Mouse (Mus musculus): ENCODE measurements at regions not wholly inside any gene's neighbourhood (a gene's known extent, or its start where the extent isn't known, plus 50 kb on each side); places are given as distances from the start of the nearest gene placed in this dataset.

DNA sequence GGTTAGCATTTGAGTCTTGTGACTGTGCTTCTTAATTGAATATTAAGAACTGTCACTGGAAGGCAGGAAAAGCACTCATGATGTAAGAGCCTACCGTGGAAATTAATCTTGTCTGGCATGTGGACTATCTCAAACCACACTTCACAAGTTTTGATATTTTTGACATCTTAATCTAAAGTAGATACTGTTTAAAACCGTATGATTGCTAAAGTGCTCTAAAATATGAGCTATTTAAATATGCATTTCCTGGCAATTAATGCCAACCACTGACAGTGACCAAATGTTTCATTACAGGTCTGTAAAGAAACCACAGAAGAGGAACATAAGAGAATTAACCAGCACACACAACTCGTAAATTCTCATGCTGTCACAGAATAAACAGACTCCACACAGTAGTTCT, 576.0 kb downstream of the Efna5 start:
- H3K27ac ChIP-seq (replicated peaks) = no peak overlapping the region
- DNase-seq (ENCODE audit: low spot score) = no peak
- no peaks in the 10 kb centered on the region for H3K36me3 ChIP-seq (replicated peaks)
- 78% methylated on average over 3 of the region's 3 CpGs for whole genome bisulfite sequencing
- no peak overlapping the region for H3K4me3 ChIP-seq
- no peaks in the 10 kb centered on the region for H3K4me1 ChIP-seq
- H3K27me3 ChIP-seq (replicated peaks; ENCODE audit: low read depth, poor library complexity, severe bottlenecking) = no peaks in the 10 kb centered on the region
- no peaks in the 10 kb centered on the region for H3K9me3 ChIP-seq

DNA sequence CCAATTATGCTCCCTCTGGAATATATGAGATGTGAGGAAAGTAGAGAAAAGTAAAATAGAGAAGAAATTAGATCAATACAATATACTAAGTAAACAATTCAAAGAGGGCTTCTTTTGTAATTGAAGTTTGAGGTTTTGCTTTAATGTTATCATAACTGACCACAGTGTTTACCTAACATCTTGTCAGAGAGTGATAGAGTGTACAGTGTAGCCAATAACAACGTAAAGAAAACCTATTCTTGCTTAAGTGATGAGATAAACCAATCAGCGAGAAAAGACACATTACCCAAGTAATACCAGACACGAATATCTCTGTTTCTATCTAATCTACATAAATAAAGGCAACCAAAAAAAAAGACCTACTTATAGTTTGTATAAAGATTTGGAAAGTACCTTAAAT, 577.0 kb downstream of the Efna5 start:
- DNase-seq (ENCODE audit: low spot score) = no peak
- H3K4me1 ChIP-seq = no peaks in the 10 kb centered on the region
- no peaks in the 10 kb centered on the region for H3K36me3 ChIP-seq (replicated peaks)
- H3K4me3 ChIP-seq = no peak overlapping the region
- no peaks in the 10 kb centered on the region for H3K27me3 ChIP-seq (replicated peaks; ENCODE audit: low read depth, poor library complexity, severe bottlenecking)
- no peak overlapping the region for H3K27ac ChIP-seq (replicated peaks)
- WGBS = 78% methylated on average over 3 of the region's 3 CpGs
- H3K9me3 ChIP-seq = no peaks in the 10 kb centered on the region

DNA sequence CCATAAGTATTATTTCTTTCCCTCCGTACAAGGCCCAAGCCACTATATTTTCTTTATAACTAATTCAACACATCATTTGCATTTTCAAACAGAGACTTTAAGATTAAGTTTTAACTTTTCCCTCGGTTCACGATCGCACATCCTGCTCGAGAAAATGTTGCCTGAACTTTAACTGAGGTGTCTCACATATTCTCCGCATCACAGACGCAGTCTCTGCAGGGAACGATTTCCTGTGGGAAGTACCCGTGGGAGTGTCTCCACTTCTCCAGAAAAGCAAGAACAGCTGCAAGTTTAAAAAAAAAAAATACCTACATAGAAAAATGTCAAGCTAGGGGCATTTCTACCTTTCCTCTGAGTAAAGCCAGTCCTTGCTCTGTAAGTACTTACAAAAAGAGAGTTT, 581.2 kb downstream of the Efna5 start:
- no peak for DNase-seq (ENCODE audit: low spot score)
- Histone ChIP-seq H3K4me1 (no peaks in the 10 kb centered on the region), H3K36me3 (replicated peaks) (no peaks in the 10 kb centered on the region), H3K4me3 (no peak overlapping the region), H3K27me3 (replicated peaks; ENCODE audit: low read depth, poor library complexity, severe bottlenecking) (no peaks in the 10 kb centered on the region), H3K27ac (replicated peaks) (no peak overlapping the region), H3K9me3 (no peaks in the 10 kb centered on the region)
- WGBS = 71% methylated on average over 9 of the region's 9 CpGs

DNA sequence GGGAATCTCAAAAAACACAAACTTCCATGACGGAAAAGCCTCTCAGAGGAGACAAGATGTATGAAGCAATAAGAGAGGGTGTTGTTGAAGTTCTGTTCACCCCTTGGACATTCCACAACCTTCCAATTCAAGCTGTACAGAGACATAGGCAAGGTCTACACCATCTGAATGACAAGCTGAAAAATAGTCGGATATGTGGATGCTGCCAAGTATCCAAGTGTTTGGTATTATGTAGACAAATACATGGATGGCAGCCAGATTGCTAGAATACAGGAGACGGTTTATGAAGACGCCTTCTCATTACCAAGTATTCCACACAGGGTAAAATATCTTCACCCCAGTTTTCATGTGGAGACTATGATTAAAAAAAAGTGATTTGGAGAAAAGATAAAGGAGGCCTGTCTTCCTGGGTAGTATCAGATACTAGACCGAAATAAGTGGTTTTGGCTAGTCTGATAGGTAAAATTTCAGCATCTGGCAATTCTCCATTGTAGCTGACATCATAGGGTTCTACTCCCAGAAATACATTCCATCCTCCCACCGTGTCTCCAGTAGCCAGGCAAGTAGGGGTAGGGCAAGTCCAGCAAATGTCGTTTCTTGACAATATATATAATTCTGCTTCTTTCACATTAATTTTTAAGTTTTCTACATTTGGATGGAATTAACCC, 583.6 kb downstream of the Efna5 start:
- no peaks in the 10 kb centered on the region for H3K9me3 ChIP-seq
- H3K4me3 ChIP-seq = no peak overlapping the region
- no peaks in the 10 kb centered on the region for H3K27me3 ChIP-seq (replicated peaks; ENCODE audit: low read depth, poor library complexity, severe bottlenecking)
- no peak for DNase-seq (ENCODE audit: low spot score)
- no peak overlapping the region for H3K27ac ChIP-seq (replicated peaks)
- WGBS = 87% methylated on average over 7 of the region's 7 CpGs
- H3K4me1 ChIP-seq = no peaks in the 10 kb centered on the region
- H3K36me3 ChIP-seq (replicated peaks) = no peaks in the 10 kb centered on the region

DNA sequence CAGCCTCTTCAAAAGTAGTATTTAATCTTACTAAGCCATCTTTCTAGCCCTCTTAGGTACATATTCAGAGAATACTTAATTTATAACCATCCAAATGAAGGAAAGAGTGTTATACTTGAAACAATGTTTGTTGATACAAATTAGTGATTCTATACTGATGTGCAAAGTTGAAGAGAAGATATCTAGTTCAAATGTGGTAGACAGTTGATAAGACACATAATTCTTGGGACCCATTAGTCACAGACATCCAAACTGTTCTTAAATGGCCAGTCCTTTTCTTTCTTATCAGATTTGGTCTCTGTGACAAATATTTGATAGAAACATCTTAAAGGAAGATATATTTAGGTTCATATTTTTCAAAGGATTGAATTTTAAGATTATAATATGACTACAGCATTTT, 585.7 kb downstream of the Efna5 start:
- no peaks in the 10 kb centered on the region for H3K9me3 ChIP-seq
- H3K27me3 ChIP-seq (replicated peaks; ENCODE audit: low read depth, poor library complexity, severe bottlenecking) = no peaks in the 10 kb centered on the region
- no peaks in the 10 kb centered on the region for H3K4me1 ChIP-seq
- DNase-seq (ENCODE audit: low spot score) = no peak
- no peak overlapping the region for H3K4me3 ChIP-seq
- H3K27ac ChIP-seq (replicated peaks) = no peak overlapping the region
- H3K36me3 ChIP-seq (replicated peaks) = no peaks in the 10 kb centered on the region

DNA sequence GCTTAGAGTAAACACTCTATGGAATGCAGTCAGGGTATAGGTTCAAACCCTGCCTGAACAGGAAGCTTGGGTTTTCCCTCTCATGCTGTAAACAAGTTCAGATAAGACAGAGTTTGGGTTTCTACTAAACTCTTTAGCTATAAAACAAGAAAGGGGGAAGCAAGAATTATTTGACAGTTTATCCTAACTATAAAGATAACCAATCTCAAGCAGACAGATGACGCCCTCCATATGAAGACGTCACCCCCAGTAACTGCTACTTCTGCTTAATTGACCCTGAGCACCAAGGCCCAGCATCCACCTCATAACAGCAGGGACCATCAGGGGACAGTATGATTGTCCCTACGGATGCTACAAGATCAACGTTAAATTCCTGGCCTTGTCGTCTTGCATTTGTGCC, 588.4 kb downstream of the Efna5 start:
- DNase-seq (ENCODE audit: low spot score) = no peak
- no peaks in the 10 kb centered on the region for H3K4me1 ChIP-seq
- no peaks in the 10 kb centered on the region for H3K36me3 ChIP-seq (replicated peaks)
- H3K27ac ChIP-seq (replicated peaks) = no peak overlapping the region
- H3K27me3 ChIP-seq (replicated peaks; ENCODE audit: low read depth, poor library complexity, severe bottlenecking) = no peaks in the 10 kb centered on the region
- H3K9me3 ChIP-seq = no peaks in the 10 kb centered on the region
- WGBS = 87% methylated on average over 5 of the region's 5 CpGs
- H3K4me3 ChIP-seq = no peak overlapping the region

DNA sequence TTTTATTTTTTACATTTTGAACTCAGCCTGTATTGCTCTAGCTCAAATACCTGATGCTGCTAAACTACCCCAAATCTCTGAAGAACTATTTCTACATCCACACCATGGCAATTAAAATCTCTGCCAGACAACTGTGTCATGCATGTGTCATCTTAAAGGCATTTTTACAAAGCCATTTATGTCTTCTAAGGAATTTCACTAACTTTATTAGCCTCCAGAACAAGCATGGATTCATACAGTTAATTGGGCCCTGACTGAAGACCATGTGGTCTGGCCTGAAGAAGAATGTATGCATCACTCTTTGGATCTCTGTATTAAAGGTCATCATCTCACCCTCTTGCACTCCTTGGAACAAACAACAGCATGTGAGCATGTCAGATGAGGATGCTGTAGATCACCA, 593.5 kb downstream of the Efna5 start:
- Histone ChIP-seq H3K4me1 (peaks cover 2% of the 10 kb centered on the region; the same call in 1 of the 2 replicates), H3K9me3 (no peaks in the 10 kb centered on the region), H3K27ac (replicated peaks) (no peak overlapping the region), H3K36me3 (replicated peaks) (no peaks in the 10 kb centered on the region), H3K4me3 (no peak overlapping the region), H3K27me3 (replicated peaks; ENCODE audit: low read depth, poor library complexity, severe bottlenecking) (no peaks in the 10 kb centered on the region)
- DNase-seq (ENCODE audit: low spot score) = no peak

DNA sequence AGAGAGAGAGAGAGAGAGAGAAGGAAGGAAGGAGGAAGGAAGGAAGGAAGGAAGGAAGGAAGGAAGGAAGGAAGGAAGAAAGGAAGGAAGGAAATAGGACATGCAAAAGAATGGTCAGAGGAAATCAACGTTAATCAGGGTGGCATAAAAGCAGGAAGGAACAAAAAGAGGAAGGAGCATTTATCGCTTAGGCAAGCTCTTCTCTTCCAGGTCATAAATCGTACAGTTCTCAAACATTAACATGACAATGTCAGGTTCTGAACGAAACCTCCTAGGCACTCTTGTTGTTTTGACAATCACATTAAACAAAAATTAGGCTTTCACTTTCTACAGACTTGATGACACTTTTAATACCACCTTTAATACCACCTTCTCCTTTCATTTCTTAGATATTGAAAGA, 594.0 kb downstream of the Efna5 start:
- no peaks in the 10 kb centered on the region for H3K36me3 ChIP-seq (replicated peaks)
- WGBS = 91% methylated on average over 4 of the region's 4 CpGs
- H3K27me3 ChIP-seq (replicated peaks; ENCODE audit: low read depth, poor library complexity, severe bottlenecking) = no peaks in the 10 kb centered on the region
- no peaks in the 10 kb centered on the region for H3K9me3 ChIP-seq
- no peak for DNase-seq (ENCODE audit: low spot score)
- H3K4me1 ChIP-seq = peaks cover 2% of the 10 kb centered on the region; the same call in 1 of the 2 replicates
- no peak overlapping the region for H3K27ac ChIP-seq (replicated peaks)
- H3K4me3 ChIP-seq = no peak overlapping the region

DNA sequence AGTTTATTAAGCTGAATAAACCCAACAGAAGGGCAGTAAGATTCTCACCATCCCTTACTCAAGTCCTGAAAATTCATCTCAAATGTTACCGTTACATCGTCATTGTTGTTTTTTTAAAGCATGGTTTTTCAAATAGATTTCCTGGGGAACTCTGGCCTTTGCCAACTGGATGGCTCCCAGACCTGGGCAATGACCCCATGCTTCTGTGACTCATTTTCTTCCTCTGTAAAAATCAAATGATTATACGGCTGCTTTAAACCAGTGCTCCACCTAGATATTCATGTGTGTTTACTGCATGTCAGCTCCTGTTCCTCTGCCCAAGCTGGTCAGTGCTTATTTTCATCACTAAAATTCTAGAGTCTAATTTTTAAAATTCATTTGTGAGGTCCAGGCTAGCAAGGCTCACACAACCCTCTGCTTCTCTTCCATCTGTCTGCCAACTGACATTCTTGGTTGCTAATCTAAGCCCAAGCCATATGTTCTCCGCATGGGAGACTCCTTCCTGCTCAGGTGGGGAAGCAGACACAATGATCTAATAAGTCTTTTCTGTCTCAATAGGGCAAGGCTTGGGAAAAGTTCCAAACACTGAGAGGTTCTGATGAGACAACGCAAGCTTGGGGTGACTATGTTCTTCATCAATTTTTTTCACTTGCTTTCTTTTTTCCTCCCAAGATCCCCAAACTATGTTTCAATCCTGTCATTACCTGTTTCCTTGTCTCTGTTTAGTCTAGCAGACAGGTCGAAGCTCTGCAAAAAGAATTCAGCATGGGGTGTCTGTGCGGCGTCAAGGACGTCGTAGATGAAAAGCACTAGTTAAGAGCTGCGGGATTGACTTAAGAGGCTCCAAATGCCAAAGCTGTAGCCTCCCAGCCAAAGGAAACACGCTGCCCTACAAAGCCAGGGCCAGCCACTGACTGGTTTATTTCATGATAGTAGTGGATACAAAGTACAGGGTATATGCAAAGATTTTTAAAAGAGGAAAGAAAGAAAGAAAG, 594.7 kb downstream of the Efna5 start:
- Histone ChIP-seq H3K4me3 (no peak overlapping the region), H3K36me3 (replicated peaks) (no peaks in the 10 kb centered on the region), H3K27me3 (replicated peaks; ENCODE audit: low read depth, poor library complexity, severe bottlenecking) (no peaks in the 10 kb centered on the region), H3K27ac (replicated peaks) (no peak overlapping the region), H3K9me3 (no peaks in the 10 kb centered on the region), H3K4me1 (peaks cover 2% of the 10 kb centered on the region; the same call in 1 of the 2 replicates)
- no peak for DNase-seq (ENCODE audit: low spot score)
- 83% methylated on average over 12 of the region's 12 CpGs for WGBS

DNA sequence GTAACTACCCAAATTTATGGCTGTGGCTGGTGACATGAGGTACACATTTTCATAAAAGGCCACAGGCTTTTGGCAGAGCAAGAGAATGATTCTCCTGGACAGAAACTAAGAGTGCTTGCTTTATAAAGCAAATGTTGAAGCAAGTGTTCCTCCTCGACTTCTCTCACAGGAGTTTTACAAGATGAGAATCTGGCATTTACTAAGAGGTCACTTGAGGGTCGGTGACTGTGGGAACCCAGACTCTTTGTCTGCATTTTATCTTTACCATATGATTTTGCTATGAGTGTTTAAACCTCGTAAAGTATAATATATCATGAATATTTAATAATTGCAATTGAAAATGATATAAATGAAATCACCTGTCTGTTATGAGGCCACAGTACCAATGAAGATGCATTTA, 600.9 kb downstream of the Efna5 start:
- Histone ChIP-seq H3K9me3 (no peaks in the 10 kb centered on the region), H3K27ac (replicated peaks) (peak overlapping the region; percentile 44; the same call in 1 of the 2 replicates), H3K27me3 (replicated peaks; ENCODE audit: low read depth, poor library complexity, severe bottlenecking) (no peaks in the 10 kb centered on the region), H3K4me3 (no peak overlapping the region), H3K4me1 (peaks cover 24% of the 10 kb centered on the region), H3K36me3 (replicated peaks) (no peaks in the 10 kb centered on the region)
- no peak for DNase-seq (ENCODE audit: low spot score)
- WGBS = 43% methylated on average over 3 of the region's 3 CpGs

DNA sequence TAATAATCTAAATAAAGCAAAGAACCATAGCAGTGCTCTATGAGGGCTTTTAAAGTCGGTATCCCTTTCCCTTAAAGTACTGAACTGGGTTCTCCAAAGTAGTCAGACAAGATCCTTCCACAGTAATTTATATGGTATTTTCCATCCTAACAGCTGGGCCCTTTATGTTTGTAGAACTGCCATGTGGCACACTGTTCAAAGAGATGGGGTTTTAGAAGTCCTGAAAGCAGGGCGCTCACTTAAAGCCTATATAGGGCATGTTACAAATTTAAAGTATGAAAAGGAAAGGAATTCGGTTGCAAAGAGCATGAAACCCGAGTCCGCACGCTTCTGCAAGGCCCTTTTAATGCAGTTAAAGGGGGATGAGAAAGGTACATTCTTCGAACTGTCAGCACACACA, 609.7 kb downstream of the Efna5 start:
- Histone ChIP-seq H3K27ac (replicated peaks) (no peak overlapping the region), H3K4me1 (peaks cover 4% of the 10 kb centered on the region; the same call in 1 of the 2 replicates), H3K27me3 (replicated peaks; ENCODE audit: low read depth, poor library complexity, severe bottlenecking) (no peaks in the 10 kb centered on the region), H3K9me3 (no peaks in the 10 kb centered on the region), H3K4me3 (no peak overlapping the region), H3K36me3 (replicated peaks) (no peaks in the 10 kb centered on the region)
- no peak for DNase-seq (ENCODE audit: low spot score)
- 66% methylated on average over 7 of the region's 7 CpGs for WGBS

DNA sequence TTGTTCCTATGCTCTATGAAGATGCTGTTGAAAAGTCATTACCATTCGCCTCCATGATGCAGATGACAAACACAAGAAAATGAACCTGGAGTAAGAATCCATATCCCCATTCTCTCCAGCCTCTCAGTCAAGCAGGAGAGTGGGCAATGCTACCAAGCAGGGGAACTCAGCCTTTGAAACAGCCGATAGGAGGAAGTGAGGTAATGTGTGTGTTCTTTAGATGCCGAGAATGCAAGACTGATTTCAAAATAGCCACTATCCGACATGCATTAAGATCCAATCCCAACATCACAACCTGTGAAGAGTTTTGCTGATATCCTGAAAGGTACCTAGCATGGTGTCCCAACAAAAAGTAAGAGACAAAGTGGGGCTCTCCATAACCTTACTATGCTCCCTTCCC, 611.8 kb downstream of the Efna5 start:
- Histone ChIP-seq H3K27me3 (replicated peaks; ENCODE audit: low read depth, poor library complexity, severe bottlenecking) (no peaks in the 10 kb centered on the region), H3K9me3 (no peaks in the 10 kb centered on the region), H3K4me1 (peaks cover 4% of the 10 kb centered on the region; the same call in 1 of the 2 replicates), H3K27ac (replicated peaks) (no peak overlapping the region), H3K36me3 (replicated peaks) (no peaks in the 10 kb centered on the region), H3K4me3 (no peak overlapping the region)
- 93% methylated on average over 4 of the region's 4 CpGs for WGBS
- no peak for DNase-seq (ENCODE audit: low spot score)

DNA sequence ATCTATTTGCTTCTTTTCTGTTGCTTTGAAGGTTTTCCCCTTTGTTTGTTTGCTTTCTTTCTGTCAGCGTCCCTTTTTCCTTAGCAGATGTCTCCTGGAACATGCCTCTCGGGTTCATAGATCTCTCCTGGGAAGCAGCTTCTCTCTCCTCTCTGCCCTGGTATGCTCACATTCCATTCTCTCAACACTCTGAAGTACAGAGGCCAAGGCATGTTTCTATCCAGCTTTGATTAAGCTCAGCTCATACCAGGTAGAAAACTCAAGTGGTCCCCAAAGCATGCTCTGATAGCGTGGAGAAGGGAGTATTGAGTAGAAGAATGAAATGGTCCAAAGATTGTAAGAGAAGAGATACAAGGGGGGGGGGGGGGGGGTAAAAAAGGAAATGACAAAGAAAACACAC, 627.7 kb downstream of the Efna5 start:
- Histone ChIP-seq H3K27ac (replicated peaks) (no peak overlapping the region), H3K36me3 (replicated peaks) (no peaks in the 10 kb centered on the region), H3K9me3 (no peaks in the 10 kb centered on the region), H3K4me3 (no peak overlapping the region), H3K27me3 (replicated peaks; ENCODE audit: low read depth, poor library complexity, severe bottlenecking) (no peaks in the 10 kb centered on the region), H3K4me1 (no peaks in the 10 kb centered on the region)
- WGBS = 42% methylated on average over 3 of the region's 3 CpGs
- DNase-seq (ENCODE audit: low spot score) = no peak
